Mouse (Mus musculus): ENCODE results near the gene Strn.

DNA sequence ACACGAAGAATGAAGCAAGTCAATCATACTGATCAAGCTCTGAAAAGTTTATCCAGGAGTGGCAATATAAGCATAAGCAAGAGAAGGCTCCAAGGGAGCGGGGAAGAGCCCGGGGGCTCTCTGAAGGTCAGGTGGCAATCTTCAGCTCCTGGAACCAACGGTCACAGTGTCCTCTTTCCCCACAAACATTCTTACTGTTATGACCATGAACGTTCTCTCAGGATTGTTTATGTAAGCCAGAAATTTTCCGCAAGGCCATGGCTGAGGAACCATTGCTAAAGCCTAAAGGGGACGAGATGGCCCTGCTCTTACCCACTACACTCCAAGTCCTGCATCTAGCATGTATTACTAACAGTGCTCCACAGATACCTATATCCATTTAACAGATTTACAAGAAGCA lies 15.3 kb downstream of the Strn start:
- no peak for TF ChIP-seq TAL1 (conservative IDR thresholded peaks at IDR 0.05; ENCODE audit: low read depth, low read length)
- no peak for TF ChIP-seq CTCF (IDR thresholded peaks at IDR 0.05; ENCODE audit: low read depth, low read length)
- no peak for TF ChIP-seq GATA1 (IDR thresholded peaks at IDR 0.05; ENCODE audit: borderline replicate concordance, low read length)

All from G1E (cell line).